Mouse (Mus musculus) limb, embryonic 14.5 days (tissue): Measurements from ENCODE around the gene Hid1. TPM values are rescaled to one million over a fixed set of nuclear protein-coding genes. Genes with fewer than 3 reads are reported as not detected.

Experiments
- ATAC-seq: fragments of 200-750 bp; cut with Nextera tagmentation; 2 replicates; pipeline ENCODE4 v1.8.0; 2017; ENCODE audit warnings: low read depth, moderate number of reproducible peaks, moderate TSS enrichment; ENCODE audit not compliant: low FRiP score
- DNase-seq: peaks from one replicate; pipeline ENCODE4 v3.0.0-alpha.2; 2015; ENCODE audit warnings: low spot score
- H3K27ac ChIP-seq: fragments of 300-500 bp; sonication (generic); replicated peaks from 2 replicates; pipeline ENCODE4 v1.5.1; 2014; ENCODE audit warnings: low read depth, mild to moderate bottlenecking, low read length, moderate library complexity, mixed read lengths
- H3K27me3 ChIP-seq: fragments of 300-500 bp; sonication (generic); 2 replicates; pipeline ENCODE4 v1.6.1; 2014; ENCODE audit warnings: low read length, mixed read lengths; ENCODE audit not compliant: control insufficient read depth, insufficient read depth
- H3K36me3 ChIP-seq: fragments of 300-500 bp; sonication (generic); 2 replicates; pipeline ENCODE4 v1.6.1; 2014; ENCODE audit warnings: mild to moderate bottlenecking, low read length, moderate library complexity, mixed read lengths; ENCODE audit not compliant: control insufficient read depth, insufficient read depth
- H3K4me1 ChIP-seq: fragments of 300-500 bp; sonication (generic); 2 replicates; pipeline ENCODE4 v1.6.1; 2014; ENCODE audit warnings: antibody characterized with exemption, low read length, mixed read lengths; ENCODE audit not compliant: control insufficient read depth, insufficient read depth
- H3K4me2 ChIP-seq: fragments of 300-500 bp; sonication (generic); replicated peaks from 2 replicates; pipeline ENCODE4 v1.6.1; 2014; ENCODE audit warnings: low read depth, mild to moderate bottlenecking, low read length, moderate library complexity; ENCODE audit not compliant: severe bottlenecking
- H3K4me3 ChIP-seq: fragments of 300-500 bp; sonication (generic); replicated peaks from 2 replicates; pipeline ENCODE4 v1.5.1; 2014; ENCODE audit warnings: low read length
- H3K9ac ChIP-seq: fragments of 300-500 bp; sonication (generic); 2 replicates; pipeline ENCODE4 v1.6.1; 2014; ENCODE audit warnings: mild to moderate bottlenecking, low read depth, low read length, moderate library complexity; ENCODE audit not compliant: severe bottlenecking
- H3K9me3 ChIP-seq: fragments of 300-500 bp; sonication (generic); 2 replicates; pipeline ENCODE4 v1.6.1; 2016; ENCODE audit warnings: low read length; ENCODE audit not compliant: control insufficient read depth
- POLR2A ChIP-seq: fragments of 200-500 bp; IDR thresholded peaks from 2 replicates; pipeline ENCODE4 v1.8.0; 2012; ENCODE audit warnings: inconsistent platforms, mild to moderate bottlenecking, moderate library complexity, borderline replicate concordance; ENCODE audit not compliant: insufficient read depth, insufficient read length; ENCODE audit errors: extremely low read depth
- WGBS: fragments of 180-500 bp; shearing (Covaris S2); extraction: QIAGEN DNeasy Blood & Tissue Kit; methylation state at CpG from one replicate; pipeline ENCODE4 v1.1.7; 2014; 5-methylcytosine and 5-hydroxymethylcytosine counted together
- polyA plus RNA-seq, 2 experiments: library from polyadenylated mRNA; depleted of rRNA in 1 of 2; stranded (reverse) in 1 of 2; unstranded in 1 of 2; fragments of >200 nt; fragmentation: Nextera tagmentation in 1 of 2; extraction: Ambion mirVana in 1 of 2; gene quantifications; 2 replicates each; pipeline versions ENCODE4 v1.2.1 to v1.2.3; 2012 to 2014

Hid1 gene
- polyA plus RNA-seq, 2 experiments: 2.1 to 4.5 TPM

GRCm38 (mm10) chr11:115336115-115336514 lies 31.4 kb downstream of the Hid1 start:
- H3K9me3 ChIP-seq: no peaks in the 10 kb centered on the region
- no peak for ATAC-seq
- no peak for TF ChIP-seq POLR2A
- peaks cover 32% of the 10 kb centered on the region for H3K27me3 ChIP-seq
- peaks cover 3% of the 10 kb centered on the region; the same call in 1 of the 2 replicates for H3K4me1 ChIP-seq
- H3K9ac ChIP-seq: no peak overlapping the region
- no peak overlapping the region for H3K4me2 ChIP-seq
- H3K27ac ChIP-seq: no peak overlapping the region
- H3K36me3 ChIP-seq: no peaks in the 10 kb centered on the region
- WGBS: 11% methylated on average over 6 of the region's 6 CpGs
- DNase-seq: peak; percentile 33
- no peak overlapping the region for H3K4me3 ChIP-seq

- no peak for DNase-seq
- no peaks in the 10 kb centered on the region for H3K36me3 ChIP-seq
- H3K4me2 ChIP-seq: no peak overlapping the region
- H3K27ac ChIP-seq: no peak overlapping the region
- no peaks in the 10 kb centered on the region for H3K9me3 ChIP-seq
- peaks cover 32% of the 10 kb centered on the region for H3K27me3 ChIP-seq
- 55% methylated on average over 12 of the region's 12 CpGs for WGBS
- TF ChIP-seq POLR2A: no peak
- H3K4me1 ChIP-seq: peaks cover 3% of the 10 kb centered on the region; the same call in 1 of the 2 replicates
- no peak overlapping the region for H3K9ac ChIP-seq
- H3K4me3 ChIP-seq: no peak overlapping the region
- no peak for ATAC-seq
Observed at GRCm38 (mm10) chr11:115335223-115335622, 32.3 kb downstream of the Hid1 start.

- peaks cover 3% of the 10 kb centered on the region; the same call in 1 of the 2 replicates for H3K4me1 ChIP-seq
- 7% methylated on average over 29 of the region's 29 CpGs for WGBS
- DNase-seq: no peak
- no peak within 1 kb of the TSS for H3K9ac ChIP-seq
- no peak within 1 kb of the TSS; the same call in 1 of the 2 replicates for H3K4me2 ChIP-seq
- no peaks in the 10 kb centered on the region for H3K9me3 ChIP-seq
- H3K27me3 ChIP-seq: peaks cover 32% of the 10 kb centered on the region
- H3K36me3 ChIP-seq: no peaks in the 10 kb centered on the region
- no peak within 1 kb of the TSS for H3K4me3 ChIP-seq
- H3K27ac ChIP-seq: no peak within 1 kb of the TSS
- no peak for TF ChIP-seq POLR2A
- no peak for ATAC-seq
Observed at GRCm38 (mm10) chr11:115334531-115334930, 33.0 kb downstream of the Hid1 start, which contains the start of gene Otop3. TSS of gene Otop3 (plus strand) at chr11:115334731.

- Histone ChIP-seq H3K27ac (no peak overlapping the region), H3K4me2 (no peak overlapping the region), H3K4me1 (no peaks in the 10 kb centered on the region), H3K36me3 (no peaks in the 10 kb centered on the region), H3K27me3 (peaks cover 20% of the 10 kb centered on the region), H3K4me3 (no peak overlapping the region), H3K9me3 (no peaks in the 10 kb centered on the region), H3K9ac (no peak overlapping the region)
- ATAC-seq (no peak), DNase-seq (no peak)
- TF ChIP-seq POLR2A: no peak
- 76% methylated on average over 15 of the region's 15 CpGs for WGBS
Observed at GRCm38 (mm10) chr11:115329339-115329738, 38.2 kb downstream of the Hid1 start.

GRCm38 (mm10) chr11:115326730-115327129 lies 40.8 kb downstream of the Hid1 start:
- Histone ChIP-seq H3K27ac (no peak overlapping the region), H3K4me3 (no peak overlapping the region)
- no peak for ATAC-seq

GRCm38 (mm10) chr11:115323354-115323753 lies 44.2 kb downstream of the Hid1 start:
- DNase-seq: no peak
- ATAC-seq: no peak
- Histone ChIP-seq H3K27ac (no peak overlapping the region), H3K9ac (no peak overlapping the region), H3K36me3 (no peaks in the 10 kb centered on the region), H3K27me3 (peaks cover 67% of the 10 kb centered on the region), H3K4me2 (no peak overlapping the region), H3K4me3 (no peak overlapping the region), H3K9me3 (no peaks in the 10 kb centered on the region), H3K4me1 (no peaks in the 10 kb centered on the region)
- 14% methylated on average over 32 of the region's 32 CpGs for WGBS
- no peak for TF ChIP-seq POLR2A

More at GRCm38 (mm10) chr11:115326730-115327129, 40.8 kb downstream of the Hid1 start:
- no peaks in the 10 kb centered on the region for H3K4me1 ChIP-seq
- no peak for TF ChIP-seq POLR2A
- no peaks in the 10 kb centered on the region for H3K9me3 ChIP-seq
- WGBS: 62% methylated on average over 7 of the region's 7 CpGs
- no peak overlapping the region for H3K9ac ChIP-seq
- H3K4me2 ChIP-seq: no peak overlapping the region
- no peaks in the 10 kb centered on the region for H3K36me3 ChIP-seq
- H3K27me3 ChIP-seq: peaks cover 34% of the 10 kb centered on the region
- DNase-seq: no peak
